Mouse (Mus musculus): ENCODE measurements around the gene Caprin2. TPM values are rescaled to one million over a fixed set of nuclear protein-coding genes. Genes with fewer than 3 reads are reported as not detected.

Caprin2 gene
- polyA plus RNA-seq, 1 experiment: 17.2 TPM

GRCm38 (mm10) chr6:148816751-148817150, 79.3 kb downstream of the Caprin2 start:
- TF ChIP-seq POLR2A (IDR thresholded peaks at IDR 0.05; ENCODE audit: extremely low read depth, insufficient read depth, low read length): no peak
- no peak for TF ChIP-seq CTCF (IDR thresholded peaks at IDR 0.05; ENCODE audit: extremely low read depth, insufficient read depth, low read length)
- Histone ChIP-seq H3K27ac (ENCODE audit: insufficient read depth, low read length) (no peak overlapping the region), H3K4me3 (ENCODE audit: insufficient read depth, low read length) (no peak overlapping the region), H3K4me1 (ENCODE audit: control insufficient read depth, insufficient read depth, low read length) (no peaks in the 10 kb centered on the region)

- no peaks in the 10 kb centered on the region for H3K4me1 ChIP-seq (ENCODE audit: control insufficient read depth, insufficient read depth, low read length)
- no peak overlapping the region for H3K27ac ChIP-seq (ENCODE audit: insufficient read depth, low read length)
- no peak for TF ChIP-seq POLR2A (IDR thresholded peaks at IDR 0.05; ENCODE audit: extremely low read depth, insufficient read depth, low read length)
- no peak for TF ChIP-seq CTCF (IDR thresholded peaks at IDR 0.05; ENCODE audit: extremely low read depth, insufficient read depth, low read length)
Measured at GRCm38 (mm10) chr6:148811117-148811516, 84.9 kb downstream of the Caprin2 start.

GRCm38 (mm10) chr6:148799773-148800172, 96.3 kb downstream of the Caprin2 start:
- no peaks in the 10 kb centered on the region; the same call in 1 of the 2 replicates for H3K4me1 ChIP-seq (ENCODE audit: control insufficient read depth, insufficient read depth, low read length)
- TF ChIP-seq POLR2A (IDR thresholded peaks at IDR 0.05; ENCODE audit: extremely low read depth, insufficient read depth, low read length) (no peak), CTCF (IDR thresholded peaks at IDR 0.05; ENCODE audit: extremely low read depth, insufficient read depth, low read length) (no peak)

More at GRCm38 (mm10) chr6:148811117-148811516, 84.9 kb downstream of the Caprin2 start:
- H3K4me3 ChIP-seq (ENCODE audit: insufficient read depth, low read length): no peak overlapping the region

GRCm38 (mm10) chr6:148795145-148795544, 100.9 kb downstream of the Caprin2 start:
- TF ChIP-seq CTCF (IDR thresholded peaks at IDR 0.05; ENCODE audit: extremely low read depth, insufficient read depth, low read length) (no peak), POLR2A (IDR thresholded peaks at IDR 0.05; ENCODE audit: extremely low read depth, insufficient read depth, low read length) (no peak)
- Histone ChIP-seq H3K4me1 (ENCODE audit: control insufficient read depth, insufficient read depth, low read length) (no peaks in the 10 kb centered on the region; the same call in 1 of the 2 replicates), H3K4me3 (ENCODE audit: insufficient read depth, low read length) (no peak overlapping the region), H3K27ac (ENCODE audit: insufficient read depth, low read length) (no peak overlapping the region)

More at GRCm38 (mm10) chr6:148799773-148800172, 96.3 kb downstream of the Caprin2 start:
- H3K27ac ChIP-seq (ENCODE audit: insufficient read depth, low read length): no peak overlapping the region
- no peak overlapping the region for H3K4me3 ChIP-seq (ENCODE audit: insufficient read depth, low read length)

Other genes with a start within 250 kb of the Caprin2 start
- 23.3 and 26.0 TPM in 2 replicates for gene Ipo8, start 64.8 kb downstream of the Caprin2 start, polyA plus RNA-seq (2012; rRNA removed)
- gene Sinhcaf, start 50.2 kb upstream of the Caprin2 start, polyA plus RNA-seq (2012; rRNA removed): 1.6 and 2.1 TPM in 2 replicates
- gene Dennd5b, start 205.4 kb upstream of the Caprin2 start, polyA plus RNA-seq (2012; rRNA removed): 20.4 and 20.6 TPM in 2 replicates
- not detected in 2 replicates for gene Gm10203, start 233.9 kb upstream of the Caprin2 start, polyA plus RNA-seq (2012; rRNA removed)
- 5.3 and 5.7 TPM in 2 replicates for gene Etfbkmt, start 243.6 kb upstream of the Caprin2 start, polyA plus RNA-seq (2012; rRNA removed)

Measured in cortical plate, adult 2 months (tissue).